Mouse (Mus musculus) layer of hippocampus, adult 9-11 months (tissue): ENCODE measurements around the gene Tsacc.
"Not testable (repeated sequence)": the region's sequence is repeated elsewhere in the genome, so short reads cannot be mapped to it uniquely, and the experiment has no call there.

Experiments
- DNase-seq: peaks from one replicate; pipeline ENCODE4 v3.0.0; 2022

Tsacc gene

DNA sequence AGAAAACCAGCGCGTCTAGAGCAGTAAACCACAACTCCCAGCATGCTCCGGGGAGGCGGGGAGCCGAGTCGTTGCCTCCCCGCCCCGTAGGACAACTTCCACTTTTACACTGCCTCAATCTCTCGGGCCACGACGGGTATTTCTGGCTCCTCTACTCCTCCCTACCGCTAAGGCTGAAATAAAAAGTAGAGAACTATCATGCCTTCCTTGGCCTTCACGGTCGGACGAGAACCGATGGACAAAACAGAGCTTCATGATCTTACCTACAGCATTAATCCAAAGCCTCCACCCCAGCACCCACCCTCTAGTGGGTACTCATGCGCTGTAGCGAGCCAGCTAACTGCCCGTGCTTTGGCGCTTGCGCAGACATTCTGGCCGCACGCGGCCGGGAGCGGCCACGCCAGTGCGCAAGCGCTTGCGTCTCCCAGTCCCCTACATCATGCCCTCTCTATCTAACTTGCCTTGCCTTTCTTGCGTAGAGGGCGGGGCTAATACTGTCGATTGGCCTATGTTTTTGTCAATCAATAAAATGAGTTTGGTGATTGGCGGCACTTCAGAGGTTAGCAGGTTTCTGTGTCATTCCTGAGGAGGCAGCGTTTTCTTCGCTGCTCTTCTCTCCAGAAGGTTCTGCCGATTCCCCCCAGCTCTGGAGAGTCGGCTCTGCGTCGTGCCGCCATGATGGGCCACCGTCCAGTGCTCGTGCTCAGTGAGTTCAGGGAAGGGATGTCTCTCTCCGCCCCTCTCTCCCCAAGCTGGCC is at the start of gene Tsacc, which contains the start of gene Cct3:
Tsacc (minus strand) TSS at position 439 of the 758 bp plus-strand sequence.
Cct3 (plus strand) TSS at position 556 of the 758 bp plus-strand sequence.
- peak; percentile 99 for DNase-seq

- no peak for DNase-seq
These were observed 42.2 kb upstream of the Tsacc start for GRCm38 (mm10) chr3:88339006-88339405.

GRCm38 (mm10) chr3:88338316-88338715 is 41.5 kb upstream of the Tsacc start:
- no peak for DNase-seq

DNA sequence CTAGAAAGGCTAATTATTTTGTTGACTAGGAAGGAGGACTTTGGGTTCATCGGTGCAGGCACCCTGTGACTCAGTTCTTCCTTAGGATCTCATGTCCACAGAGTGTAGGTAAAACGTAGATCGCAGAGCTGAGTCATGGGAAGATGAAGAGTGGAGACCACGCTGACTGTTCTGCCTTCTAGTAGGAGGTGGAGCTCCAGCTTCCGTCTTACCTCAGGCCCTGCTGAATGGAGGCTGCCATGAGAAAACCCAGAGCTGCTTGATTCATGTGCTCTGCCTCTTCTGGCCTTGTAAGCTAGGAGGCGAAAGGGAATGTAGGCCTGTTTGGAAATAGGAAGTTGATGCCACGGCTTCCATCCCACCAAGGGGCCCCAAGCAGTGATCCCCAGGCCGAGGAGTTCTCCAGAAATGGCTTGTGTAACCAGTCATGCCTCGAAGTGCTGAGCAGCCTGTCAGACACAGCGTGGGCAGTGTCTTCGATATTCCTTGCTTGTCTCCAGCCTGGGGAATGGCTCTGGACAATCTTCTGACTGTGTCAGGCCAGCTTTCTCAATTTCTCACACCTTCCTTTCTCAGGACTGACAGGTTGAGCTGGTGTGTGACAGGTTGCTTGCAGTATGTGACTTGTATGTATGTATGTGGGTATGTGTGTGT is 40.7 kb upstream of the Tsacc start:
- no peak for DNase-seq

GRCm38 (mm10) chr3:88336058-88337013 is 39.5 kb upstream of the Tsacc start, which contains the start of the genes Tmem79 and Smg5:
Gene Tmem79 (minus strand): TSS chr3:88336148.
Gene Smg5 (plus strand): TSS chr3:88336260.
- DNase-seq, result peak; percentile 96

GRCm38 (mm10) chr3:88335436-88336053 is 38.7 kb upstream of the Tsacc start:
- no peak for DNase-seq

DNA sequence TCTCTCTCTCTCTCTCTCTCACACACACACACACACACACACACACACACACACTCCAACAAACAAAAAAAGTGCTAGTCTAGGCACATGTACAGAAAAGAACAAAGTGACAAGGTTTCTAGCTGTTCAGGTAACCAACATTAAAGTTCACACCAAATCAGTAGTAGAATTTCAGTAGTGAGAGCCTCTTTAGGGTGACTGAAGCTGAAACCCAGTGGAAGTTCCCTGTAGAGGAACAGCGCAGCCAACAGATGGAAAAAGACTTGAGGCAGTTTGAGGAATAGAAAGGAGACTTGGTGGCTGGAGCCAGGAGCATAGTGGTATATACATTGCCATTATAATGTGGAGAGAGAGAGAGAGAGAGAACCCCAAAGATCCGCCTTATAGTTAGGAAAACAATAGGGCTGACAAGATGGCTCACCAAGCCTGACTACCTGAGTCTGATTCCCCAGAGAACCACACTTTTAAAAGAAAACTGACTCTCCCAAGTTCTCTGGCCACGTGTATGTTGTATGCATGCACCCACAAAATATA is 38.2 kb upstream of the Tsacc start:
- no peak for DNase-seq

DNA sequence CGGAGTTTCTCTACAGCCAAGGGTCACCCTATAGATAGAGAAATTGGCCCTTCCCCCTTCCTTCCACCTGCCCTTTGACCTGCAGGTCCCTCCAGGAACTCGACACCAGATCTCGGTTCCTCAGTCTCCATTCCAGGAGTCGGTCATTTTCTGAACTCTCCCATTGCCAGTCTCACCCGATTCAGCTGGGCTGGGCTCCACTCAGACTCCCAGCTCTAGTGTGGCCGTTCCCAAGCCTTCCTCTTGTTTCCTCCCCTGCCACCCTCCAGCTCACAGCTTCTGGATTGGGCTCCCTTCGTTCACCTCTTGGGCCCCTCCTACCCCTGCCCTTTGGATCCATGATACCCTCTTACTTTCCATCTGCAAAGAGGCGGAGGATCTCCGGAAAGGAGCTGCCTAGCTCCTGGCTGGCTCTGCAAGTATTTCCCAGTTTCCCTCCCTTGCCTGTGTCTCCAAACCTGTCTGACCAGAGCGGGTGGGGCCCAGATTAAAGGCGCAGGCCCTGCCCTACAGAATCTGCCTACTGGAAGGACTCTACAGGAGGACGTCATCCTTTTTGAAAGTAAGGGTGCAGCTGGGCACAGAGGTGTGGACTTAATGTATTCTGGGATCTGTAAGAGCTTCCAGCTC is 37.3 kb upstream of the Tsacc start:
- DNase-seq, result no peak

DNA sequence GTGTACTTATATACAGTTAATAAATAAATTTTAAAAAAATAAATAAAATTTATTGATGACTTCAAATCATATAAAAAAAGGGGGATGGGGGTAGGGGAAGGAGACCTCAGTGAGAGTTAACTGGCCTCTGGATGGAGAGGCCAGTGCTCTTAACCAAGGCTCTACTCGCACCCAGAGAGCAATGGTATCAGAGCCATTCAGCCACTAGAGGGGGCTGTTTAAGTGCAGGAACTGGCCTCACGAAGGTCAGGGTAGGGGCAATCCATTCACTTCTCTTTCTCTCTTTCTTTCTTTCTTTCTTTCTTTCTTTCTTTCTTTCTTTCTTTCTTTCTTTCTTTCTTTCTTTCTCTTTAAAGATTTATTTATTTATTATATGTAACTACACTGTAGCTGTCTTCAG is 34.5 kb upstream of the Tsacc start:
- no peak for DNase-seq

- no peak for DNase-seq
These were observed 32.2 kb upstream of the Tsacc start for GRCm38 (mm10) chr3:88328956-88329355.

- peak; percentile 59 for DNase-seq
These were observed 28.2 kb upstream of the Tsacc start, which contains the start of gene Glmp for GRCm38 (mm10) chr3:88324951-88325405. Gene Glmp (plus strand): TSS chr3:88325023.

DNA sequence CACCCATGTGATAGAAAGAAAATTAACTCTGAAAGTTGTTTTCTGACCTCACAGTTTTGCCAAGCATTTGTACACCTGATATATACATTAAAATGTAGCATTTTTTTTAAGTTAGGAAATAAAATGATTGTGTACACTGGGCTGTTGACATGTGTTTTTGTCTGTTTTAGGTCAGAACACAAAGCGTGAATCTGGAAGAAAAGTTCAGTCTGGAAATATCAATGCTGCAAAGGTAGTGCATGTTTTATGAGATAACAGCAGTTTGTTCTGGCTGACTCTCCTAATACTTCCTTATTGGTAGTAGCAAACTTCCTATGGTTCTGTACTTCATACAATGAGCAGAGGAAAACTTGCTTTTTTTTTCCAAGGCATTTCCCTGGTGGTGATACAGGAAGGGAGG is 2.4 kb upstream of the Tsacc start:
- no peak for DNase-seq

GRCm38 (mm10) chr3:88297321-88297851 is 587 bp upstream of the Tsacc start:
- peak; percentile 68 for DNase-seq

DNA sequence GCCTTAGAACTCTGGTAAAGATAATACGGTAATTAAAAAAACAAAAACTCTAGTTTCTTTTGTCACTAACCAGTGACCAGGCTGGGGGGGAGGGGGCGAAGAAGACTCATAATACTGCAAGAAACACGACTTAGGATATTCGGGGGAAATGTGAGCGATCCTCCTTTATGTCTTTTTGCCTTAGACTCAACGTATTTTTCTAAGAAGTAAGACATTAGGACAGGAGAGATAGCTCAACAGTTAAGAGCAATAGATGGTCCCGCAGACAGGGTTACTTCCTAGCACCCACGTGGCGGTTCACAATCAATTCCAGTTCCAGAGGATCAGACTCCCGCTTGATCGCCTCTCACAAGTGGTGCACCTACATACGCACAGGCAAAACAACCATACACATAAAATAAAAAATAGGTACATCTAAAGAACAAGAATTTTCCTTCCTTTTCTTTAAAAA is 664 bp downstream of the Tsacc start:
- no peak for DNase-seq

DNA sequence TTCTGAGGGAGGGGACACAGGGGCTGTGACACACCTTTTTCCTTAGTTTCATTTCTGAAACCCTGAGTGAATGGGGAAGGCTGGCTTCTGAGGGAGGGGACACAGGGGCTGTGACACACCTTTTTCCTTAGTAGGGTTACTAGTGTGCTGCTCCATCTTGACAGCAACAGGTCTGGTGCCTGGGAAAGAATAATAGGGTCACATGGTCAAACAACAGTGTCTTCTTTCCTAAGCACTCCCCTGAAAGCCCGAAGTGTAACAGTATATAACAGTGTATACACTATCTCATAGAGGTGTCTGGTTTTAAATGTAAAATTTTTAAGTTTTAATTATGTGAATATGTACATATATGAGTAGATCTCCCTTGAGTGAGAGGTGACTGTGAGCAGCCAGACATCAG is 1.5 kb downstream of the Tsacc start:
- DNase-seq, result not testable (repeated sequence)

- DNase-seq, result no peak
These were observed 4.8 kb downstream of the Tsacc start for GRCm38 (mm10) chr3:88291970-88292369.

DNA sequence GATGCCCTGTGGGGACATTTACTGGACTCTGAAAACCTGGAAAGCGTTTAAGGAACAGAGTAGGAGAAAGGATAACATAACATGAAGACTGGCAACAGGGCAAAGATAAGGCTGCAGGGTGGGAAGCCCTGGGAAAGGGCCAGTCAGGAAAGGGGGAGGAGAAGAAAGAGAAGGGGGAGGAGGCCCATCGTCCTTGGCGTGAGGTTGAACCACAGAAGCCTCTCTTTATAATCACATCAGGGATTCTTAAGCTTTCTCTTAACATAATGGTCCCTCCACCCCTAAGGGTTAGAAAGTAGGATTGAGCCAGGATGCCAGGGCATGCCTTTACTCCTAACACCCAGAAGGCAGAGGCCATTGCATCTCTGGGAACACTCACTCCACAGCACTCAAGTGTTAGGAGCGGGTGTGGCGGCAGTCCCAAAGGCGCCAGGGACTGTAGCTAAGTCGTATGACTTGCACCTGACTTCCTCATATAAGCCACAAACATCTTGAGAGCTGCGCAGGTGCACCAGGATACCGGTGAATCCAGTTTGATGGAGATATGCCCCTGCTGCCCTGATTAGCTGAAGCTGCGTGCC is 8.6 kb downstream of the Tsacc start:
- DNase-seq, result not testable (repeated sequence)

DNA sequence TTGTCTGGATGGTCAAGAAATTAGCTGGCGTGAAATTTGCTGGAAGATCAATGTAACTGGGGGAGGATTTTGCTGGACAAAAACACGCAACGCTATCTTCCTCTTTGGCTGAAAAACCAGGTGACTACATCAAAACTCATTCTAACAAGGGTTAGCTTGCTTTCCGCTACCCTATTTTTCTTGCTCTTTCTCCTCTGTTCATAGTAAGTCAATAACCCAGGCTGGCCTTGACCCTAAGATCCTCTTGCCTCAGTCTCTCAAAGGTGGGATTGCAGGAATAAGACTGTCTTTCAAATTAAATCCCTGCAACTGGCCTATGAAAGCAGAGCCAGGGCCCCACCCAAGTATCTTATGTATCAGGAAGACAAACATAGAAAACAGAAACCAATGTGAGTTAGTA is 9.7 kb downstream of the Tsacc start, which contains the start of gene Gm38392:
Gm38392 (minus strand) TSS at position 101 of the 400 bp plus-strand sequence.
- DNase-seq, result no peak

DNA sequence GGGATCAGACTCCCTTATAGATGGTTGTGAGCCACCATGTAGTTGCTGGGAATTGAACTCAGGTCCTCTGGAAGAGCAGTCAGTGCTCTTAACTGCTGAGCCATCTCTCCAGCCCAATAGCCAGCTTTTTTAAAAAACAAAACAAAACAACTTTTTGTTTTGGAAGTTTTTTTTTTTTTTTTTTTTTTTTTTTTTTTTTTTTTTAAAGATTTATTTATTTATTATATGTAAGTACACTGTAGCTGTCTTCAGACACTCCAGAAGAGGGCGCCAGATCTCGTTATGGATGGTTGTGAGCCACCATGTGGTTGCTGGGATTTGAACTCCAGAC is 11.3 kb downstream of the Tsacc start:
- not testable (repeated sequence) for DNase-seq

DNA sequence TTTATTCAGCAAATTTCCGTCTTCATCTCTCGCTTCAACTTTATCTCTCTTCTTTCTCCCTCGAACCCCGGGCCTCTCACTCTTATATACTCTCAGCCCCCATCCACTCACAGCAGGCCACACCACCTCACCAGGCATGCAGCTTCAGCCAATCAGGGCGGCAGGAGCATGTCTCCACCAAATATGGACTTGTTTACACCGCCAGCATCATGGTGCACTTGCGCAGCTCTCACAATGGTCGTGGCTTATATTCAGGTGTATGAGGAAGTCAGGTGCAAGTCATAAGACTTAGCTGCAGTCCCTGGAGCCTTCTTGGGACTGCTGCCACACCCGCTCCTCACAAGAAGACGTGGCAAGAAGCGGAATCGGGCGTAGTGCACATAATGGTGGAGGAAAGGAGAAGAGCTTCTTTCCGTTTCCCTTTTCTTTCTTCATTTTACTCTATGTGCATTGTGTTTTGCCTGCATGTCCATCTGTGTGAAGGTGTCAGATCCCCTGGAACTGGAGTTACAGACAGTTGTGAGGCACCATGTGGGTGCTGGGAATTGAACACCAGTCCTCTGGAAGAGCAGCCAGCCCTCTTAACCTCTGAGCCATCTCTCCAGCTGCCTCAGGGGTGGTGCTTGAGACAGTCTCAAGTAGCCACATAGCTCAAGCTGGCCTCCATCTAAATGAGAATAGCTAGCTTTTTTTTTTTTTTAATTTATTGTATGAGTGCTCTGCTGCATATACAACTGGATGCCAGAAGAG is 11.8 kb downstream of the Tsacc start:
- DNase-seq, result not testable (repeated sequence)
